Mouse (Mus musculus) brain, embryonic 14.5 days (tissue): ENCODE measurements around the gene Ptgds.

ENCODE experiments used
- CTCF ChIP-seq: fragments of 200-500 bp; IDR thresholded peaks from 2 replicates; pipeline ENCODE4 v1.5.1; 2012; ENCODE audit warnings: inconsistent platforms, mild to moderate bottlenecking, moderate library complexity, borderline replicate concordance; ENCODE audit not compliant: insufficient read depth, insufficient read length; ENCODE audit errors: extremely low read depth
- POLR2A ChIP-seq: fragments of 200-500 bp; IDR thresholded peaks from 2 replicates; pipeline ENCODE4 v1.6.1; 2012; ENCODE audit warnings: mild to moderate bottlenecking, inconsistent platforms, borderline replicate concordance; ENCODE audit not compliant: poor library complexity, insufficient read depth, insufficient read length, severe bottlenecking; ENCODE audit errors: extremely low read depth

DNA sequence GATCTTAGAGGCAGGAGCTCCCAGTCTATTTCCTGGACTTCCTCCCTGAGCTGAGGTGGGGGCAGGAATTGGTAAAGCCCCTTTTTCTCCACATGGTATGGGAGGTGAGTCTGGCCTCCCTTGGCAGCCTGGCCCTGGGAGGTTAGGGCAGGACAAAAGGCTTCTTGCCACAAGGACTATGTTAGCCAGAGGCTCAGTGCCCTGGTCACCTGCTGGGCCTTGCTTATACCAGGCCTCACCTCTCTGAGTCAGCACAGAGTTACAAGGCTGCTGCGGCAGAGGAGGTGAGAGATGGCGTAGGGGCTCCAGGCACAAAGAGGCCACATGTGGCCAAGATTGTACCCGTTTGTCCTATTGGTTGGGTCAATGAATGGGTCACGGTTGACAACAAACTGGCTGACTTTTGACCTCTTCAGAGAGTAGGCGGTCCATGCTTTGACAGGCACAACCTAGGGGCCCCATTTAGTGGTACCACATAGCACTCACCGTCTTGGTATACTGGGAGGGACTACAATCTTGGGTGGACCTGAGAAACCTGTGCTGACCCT lies 38.5 kb downstream of the Ptgds start:
- TF ChIP-seq CTCF (no peak), POLR2A (no peak)
